Mouse (Mus musculus): ENCODE results near the gene Spta1.

Gene Spta1

DNA sequence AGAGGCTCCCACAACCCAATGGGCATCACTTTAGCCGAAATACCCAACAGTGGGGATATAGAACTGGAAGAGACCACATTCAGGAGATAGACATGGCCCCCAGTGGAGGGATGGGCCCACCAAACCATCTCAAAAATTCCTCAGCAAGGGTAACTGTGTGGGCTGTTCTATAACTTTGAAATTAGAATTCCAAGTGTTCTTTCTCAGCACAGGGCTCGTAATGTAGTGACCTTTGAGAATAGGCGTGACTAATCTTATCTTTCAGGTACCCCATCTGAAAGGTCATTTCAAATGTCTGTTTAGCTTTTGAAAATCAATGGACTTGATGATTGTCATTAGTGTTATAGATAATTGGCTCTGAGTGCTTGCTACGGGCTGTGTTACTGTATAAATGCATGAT is 95.2 kb downstream of the Spta1 start:
- DNase-seq: no peak

DNA sequence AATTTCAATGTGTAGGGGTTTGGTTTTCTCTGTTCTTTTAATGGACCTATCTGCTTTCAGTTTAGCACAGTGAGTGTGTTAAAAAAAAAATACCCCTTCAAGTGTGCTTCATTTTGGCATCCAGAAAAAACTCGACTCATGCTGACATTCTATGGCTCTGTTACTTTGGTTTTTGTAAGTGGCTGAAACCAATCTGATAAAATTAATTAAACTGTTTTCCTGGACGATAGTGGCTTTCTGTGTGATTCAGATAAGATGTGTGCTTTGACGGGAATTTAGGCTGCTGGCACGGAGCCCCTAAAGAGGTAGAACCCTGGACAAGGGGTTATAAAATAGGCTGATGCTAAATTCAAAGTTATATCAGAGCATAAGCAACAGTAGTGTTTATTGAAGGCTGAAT is 96.6 kb downstream of the Spta1 start:
- no peak for DNase-seq

DNA sequence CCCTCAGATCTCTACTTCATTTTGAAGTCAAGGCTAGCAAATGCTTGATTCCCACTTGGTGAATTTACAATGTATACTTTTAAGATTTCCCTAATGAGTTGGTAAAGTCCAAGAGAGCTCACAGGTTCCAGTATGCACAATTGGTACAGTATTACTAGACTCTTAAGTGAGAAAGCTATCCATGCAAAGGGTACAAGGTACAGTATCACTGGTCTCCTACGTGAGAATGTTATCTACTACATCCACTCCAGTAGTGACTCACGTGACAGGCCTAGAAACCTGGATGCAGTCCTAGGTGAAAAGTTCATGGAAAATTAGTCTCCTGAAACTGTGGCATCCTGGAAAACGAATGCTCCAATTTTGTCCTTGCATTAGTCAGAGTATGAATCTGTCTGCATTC is 98.1 kb downstream of the Spta1 start:
- DNase-seq: no peak

Measured in kidney, adult 8-10 months (tissue).